Mouse (Mus musculus) testis, postnatal 10 days (tissue): ENCODE results near the gene Tmem110.

ENCODE experiments used
- DNase-seq: peaks from one replicate; pipeline ENCODE4 v3.0.0; 2021; ENCODE audit warnings: low spot score

Gene Tmem110

GRCm38 (mm10) chr14:30903036-30903435 is 77.6 kb downstream of the Tmem110 start:
- DNase-seq = no peak

- no peak for DNase-seq
These were observed 78.9 kb downstream of the Tmem110 start for GRCm38 (mm10) chr14:30904307-30904706.

- no peak for DNase-seq
These were observed 80.6 kb downstream of the Tmem110 start for GRCm38 (mm10) chr14:30906001-30906400.

- DNase-seq = no peak
These were observed 82.5 kb downstream of the Tmem110 start for GRCm38 (mm10) chr14:30907814-30908265.

- no peak for DNase-seq
These were observed 85.8 kb downstream of the Tmem110 start for GRCm38 (mm10) chr14:30911141-30911540.

- no peak for DNase-seq
These were observed 87.3 kb downstream of the Tmem110 start for GRCm38 (mm10) chr14:30912641-30913040.

GRCm38 (mm10) chr14:30913404-30913803 is 88.0 kb downstream of the Tmem110 start:
- DNase-seq = peak; percentile 64

- DNase-seq = no peak
These were observed 91.1 kb downstream of the Tmem110 start for GRCm38 (mm10) chr14:30916516-30916915.

GRCm38 (mm10) chr14:30922053-30922670 is 96.8 kb downstream of the Tmem110 start:
- DNase-seq = no peak

GRCm38 (mm10) chr14:30923375-30924105 is 98.2 kb downstream of the Tmem110 start, which contains the start of gene Itih3:
TSS of gene Itih3 (minus strand) at chr14:30923760.
- no peak for DNase-seq

GRCm38 (mm10) chr14:30925492-30925891 is 100.1 kb downstream of the Tmem110 start:
- no peak for DNase-seq
